Mouse (Mus musculus): ENCODE measurements around the gene Ldb2.

- TF ChIP-seq POLR2A (IDR thresholded peaks at IDR 0.05; ENCODE audit: control insufficient read depth in 1 of 2, insufficient read depth in 1 of 2, low read depth in 1 of 2, low read length in 2 of 2, poor library complexity in 1 of 2) (no peak), CTCF (IDR thresholded peaks at IDR 0.05 in 2 of 3, conservative IDR thresholded peaks at IDR 0.05 in 1 of 3; ENCODE audit: control insufficient read depth in 1 of 3, insufficient read depth in 1 of 3, low read depth in 2 of 3, low read length in 3 of 3, poor library complexity in 1 of 3, severe bottlenecking in 1 of 3) (no peak), ZKSCAN1 (IDR thresholded peaks at IDR 0.05; ENCODE audit: low read depth, low read length) (no peak), MAZ (IDR thresholded peaks at IDR 0.05; ENCODE audit: low read depth, low read length) (no peak), POLR2AphosphoS2 (IDR thresholded peaks at IDR 0.05; ENCODE audit: low read length) (no peak), HCFC1 (IDR thresholded peaks at IDR 0.05; ENCODE audit: low read depth, low read length) (no peak), NRF1 (IDR thresholded peaks at IDR 0.05; ENCODE audit: insufficient read depth, low read depth, low read length, poor library complexity, severe bottlenecking) (no peak), USF1 (IDR thresholded peaks at IDR 0.05; ENCODE audit: low read depth, low read length) (no peak), SIN3A (IDR thresholded peaks at IDR 0.05; ENCODE audit: low read length) (no peak), ZMIZ1 (IDR thresholded peaks at IDR 0.05; ENCODE audit: low read depth, low read length) (no peak)
Observed at GRCm38 (mm10) chr5:44552121-44552520, 247.4 kb downstream of the Ldb2 start.
